Mouse (Mus musculus): ENCODE measurements around the gene Pde11a.

Gene Pde11a

GRCm38 (mm10) chr2:75959850-75960365 lies 378.7 kb downstream of the Pde11a start:
- DNase-seq (ENCODE audit: low read depth, low spot score) = peak; percentile 55

GRCm38 (mm10) chr2:75959183-75959849 lies 379.3 kb downstream of the Pde11a start:
- no peak for DNase-seq (ENCODE audit: low read depth, low spot score)

GRCm38 (mm10) chr2:75955709-75956108 lies 382.9 kb downstream of the Pde11a start:
- DNase-seq (ENCODE audit: low read depth, low spot score) = no peak

GRCm38 (mm10) chr2:75953320-75953719 lies 385.3 kb downstream of the Pde11a start:
- DNase-seq (ENCODE audit: low read depth, low spot score) = no peak

GRCm38 (mm10) chr2:75950685-75951084 lies 387.9 kb downstream of the Pde11a start:
- DNase-seq (ENCODE audit: low read depth, low spot score) = no peak
